Mouse (Mus musculus): ENCODE measurements around the gene Drg1. TPM values are rescaled to one million over a fixed set of nuclear protein-coding genes. Genes with fewer than 3 reads are reported as not detected.

Gene Drg1
- 10 to 100 TPM; 72.2 to 78.9 TPM for total RNA-seq (2021)

- intact Hi-C loops (cut with DNase I): loop anchor here (1.0 kb wide), 1 partner anchor 23 kb away; no protein-coding TSS in a partner anchor
- DNase-seq: peak; percentile 96
Measured at GRCm38 (mm10) chr11:3266079-3266685, at the start of gene Drg1. TSS of gene Drg1 (minus strand) at chr11:3266415.

- intact Hi-C loops (cut with DNase I): no loop called here
Measured at GRCm38 (mm10) chr11:3314148-3314547, 47.9 kb upstream of the Drg1 start.

GRCm38 (mm10) chr11:3313294-3313693, 47.1 kb upstream of the Drg1 start:
- DNase-seq: no peak
- intact Hi-C loops (cut with DNase I): no loop called here

More at GRCm38 (mm10) chr11:3314148-3314547, 47.9 kb upstream of the Drg1 start:
- DNase-seq: peak in 1 of 2 experiments; percentile 74

- intact Hi-C loops (cut with DNase I): no loop called here
Measured at GRCm38 (mm10) chr11:3311586-3312347, 45.6 kb upstream of the Drg1 start.

GRCm38 (mm10) chr11:3310789-3311585, 44.8 kb upstream of the Drg1 start:
- no peak for DNase-seq
- intact Hi-C loops (cut with DNase I): no loop called here

More at GRCm38 (mm10) chr11:3311586-3312347, 45.6 kb upstream of the Drg1 start:
- no peak for DNase-seq

- intact Hi-C loops (cut with DNase I): no loop called here
- DNase-seq: no peak
Measured at GRCm38 (mm10) chr11:3309884-3310283, 43.7 kb upstream of the Drg1 start.

- intact Hi-C loops (cut with DNase I): no loop called here
- no peak for DNase-seq
Measured at GRCm38 (mm10) chr11:3307875-3308274, 41.7 kb upstream of the Drg1 start.

GRCm38 (mm10) chr11:3305821-3306220, 39.6 kb upstream of the Drg1 start:
- intact Hi-C loops (cut with DNase I): no loop called here
- no peak for DNase-seq

GRCm38 (mm10) chr11:3302792-3303191, 36.6 kb upstream of the Drg1 start:
- no peak for DNase-seq
- intact Hi-C loops (cut with DNase I): no loop called here

- intact Hi-C loops (cut with DNase I): no loop called here
- no peak for DNase-seq
Measured at GRCm38 (mm10) chr11:3302385-3302784, 36.2 kb upstream of the Drg1 start.

GRCm38 (mm10) chr11:3301075-3301474, 34.9 kb upstream of the Drg1 start:
- no peak for DNase-seq
- intact Hi-C loops (cut with DNase I): no loop called here

- DNase-seq: no peak
- intact Hi-C loops (cut with DNase I): no loop called here
Measured at GRCm38 (mm10) chr11:3298813-3299185, 32.6 kb upstream of the Drg1 start.

- intact Hi-C loops (cut with DNase I): no loop called here
- DNase-seq: no peak
Measured at GRCm38 (mm10) chr11:3297871-3298812, 31.9 kb upstream of the Drg1 start.

GRCm38 (mm10) chr11:3296056-3296455, 29.8 kb upstream of the Drg1 start:
- intact Hi-C loops (cut with DNase I): no loop called here
- DNase-seq: no peak

- intact Hi-C loops (cut with DNase I): no loop called here
- no peak for DNase-seq
Measured at GRCm38 (mm10) chr11:3294641-3295040, 28.4 kb upstream of the Drg1 start.

- no peak for DNase-seq
- intact Hi-C loops (cut with DNase I): no loop called here
Measured at GRCm38 (mm10) chr11:3293361-3293760, 27.1 kb upstream of the Drg1 start.

GRCm38 (mm10) chr11:3292711-3293249, 26.6 kb upstream of the Drg1 start:
- peak; percentile 34 to 45 for DNase-seq
- intact Hi-C loops (cut with DNase I): no loop called here

- peak; percentile 60 to 63 for DNase-seq
- intact Hi-C loops (cut with DNase I): no loop called here
Measured at GRCm38 (mm10) chr11:3292062-3292421, 25.8 kb upstream of the Drg1 start.

- DNase-seq: peak in 1 of 2 experiments; percentile 41
- intact Hi-C loops (cut with DNase I): loop anchor here (1.0 kb wide), 1 partner anchor 39 kb away; the partner anchor contains the start of gene Pik3ip1
Measured at GRCm38 (mm10) chr11:3291311-3292061, 25.3 kb upstream of the Drg1 start.

Data from heart, postnatal 10 days (tissue).